Mouse (Mus musculus) kidney, adult 2 months (tissue): ENCODE results near the gene Sit1.

Source experiments
- CTCF ChIP-seq: fragments of 200-500 bp; conservative IDR thresholded peaks from 2 replicates; pipeline ENCODE4 v1.5.1; 2011; ENCODE audit warnings: low read depth, mild to moderate bottlenecking, control low read depth, low read length, moderate library complexity, mixed read lengths; ENCODE audit not compliant: insufficient read depth, insufficient read length
- POLR2A ChIP-seq: fragments of 200-500 bp; IDR thresholded peaks from one replicate; pipeline ENCODE4 v1.6.1; 2011; ENCODE audit warnings: low read depth, low read length, control low read depth

DNA sequence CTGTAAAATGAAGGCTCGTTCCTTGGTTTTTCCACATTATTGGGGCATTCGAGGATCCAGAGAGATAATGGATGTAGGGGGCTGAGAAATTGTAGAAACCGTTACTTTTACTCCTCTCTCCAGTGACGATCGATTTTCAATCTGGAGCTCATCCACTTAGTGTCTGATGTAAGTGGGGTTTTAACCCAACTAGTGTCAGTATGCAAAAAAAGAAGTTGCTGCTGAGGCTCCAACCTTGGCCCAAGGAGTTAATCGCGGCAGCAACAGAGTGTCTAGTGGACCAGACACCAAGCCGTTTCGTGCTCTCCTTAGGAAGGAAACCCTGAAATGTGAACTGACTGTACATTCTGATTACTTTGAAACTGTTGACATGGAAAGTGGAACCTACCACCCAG lies 10.3 kb upstream of the Sit1 start:
- TF ChIP-seq CTCF (no peak), POLR2A (no peak)
